Comparison of ENCODE assay signal across 23 mouse cellular contexts in the genomic region with DNA sequence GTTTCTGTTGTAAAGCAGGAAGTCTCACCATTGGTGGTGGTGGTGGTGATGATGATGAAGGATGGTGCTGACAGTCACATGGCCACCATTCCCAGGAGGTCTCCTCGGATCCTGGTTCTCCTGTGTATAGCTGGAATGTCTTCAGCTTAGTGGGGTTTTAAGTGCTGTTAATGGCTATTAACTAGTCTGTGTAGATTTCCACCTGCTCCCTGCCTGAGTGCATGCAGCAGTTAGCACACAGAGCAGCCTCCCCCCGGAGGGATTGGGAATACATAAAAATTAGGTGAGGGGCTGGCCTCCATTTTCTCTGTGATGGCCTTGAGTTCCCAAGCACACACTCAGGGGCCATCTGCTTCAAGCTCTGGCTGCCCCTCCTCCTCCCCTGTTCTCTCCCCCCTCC. TPM values are rescaled to one million over a fixed set of nuclear protein-coding genes. Genes with fewer than 3 reads are reported as not detected.
DNase-seq lines count a peak whose midpoint lies in the region; ATAC-seq lines count a peak whose summit lies in the region.
"Had no signal": no experiment of that assay in that cellular context is flagged by ENCODE, and none has a peak within 500 bp of the region (broad histone marks: within the 10 kb centered on the region; RNA-seq: fewer than 3 reads in every experiment).

No protein-coding gene starts in this region.

- H3K27me3 ChIP-seq in hindbrain, embryonic 12.5 days: no peaks in the 10 kb centered on the region
- H3K27me3 ChIP-seq in hindbrain, embryonic 13.5 days: no peaks in the 10 kb centered on the region
- H3K27me3 ChIP-seq in neural tube, embryonic 11.5 days (ENCODE audit: control insufficient read depth, insufficient read depth, low read length): no peaks in the 10 kb centered on the region
- H3K27me3 ChIP-seq in neural tube, embryonic 13.5 days: no peaks in the 10 kb centered on the region
- H3K27me3 ChIP-seq: embryonic facial prominence, embryonic 13.5 days; hindbrain, embryonic 15.5 days had no signal

- peak; percentile 56 for ATAC-seq in hindbrain, embryonic 12.5 days (ENCODE audit: low FRiP score)
- no peak for ATAC-seq in hindbrain, embryonic 13.5 days (ENCODE audit: low FRiP score)
- no peak for ATAC-seq in neural tube, embryonic 11.5 days (ENCODE audit: insufficient read depth, low FRiP score, low TSS enrichment)
- peak; percentile 53 for ATAC-seq in neural tube, embryonic 13.5 days (ENCODE audit: low read depth)
- ATAC-seq: CD4-positive, CD25-positive, alpha-beta regulatory T cell, adult 4 months had no signal

- H3K4me3 ChIP-seq in hindbrain, embryonic 12.5 days: no peak overlapping the region
- H3K4me3 ChIP-seq in hindbrain, embryonic 13.5 days: no peak overlapping the region
- H3K4me3 ChIP-seq in neural tube, embryonic 11.5 days (ENCODE audit: low read depth, low read length): no peak overlapping the region
- H3K4me3 ChIP-seq in neural tube, embryonic 13.5 days: no peak overlapping the region
- H3K4me3 ChIP-seq: embryonic facial prominence, embryonic 13.5 days; forebrain, embryonic 12.5 days; gastrocnemius, adult 2 months; hindbrain, embryonic 15.5 days had no signal

- no peaks in the 10 kb centered on the region for H3K9me3 ChIP-seq in hindbrain, embryonic 12.5 days (replicated peaks)
- H3K9me3 ChIP-seq in hindbrain, embryonic 13.5 days: no peaks in the 10 kb centered on the region
- H3K9me3 ChIP-seq in neural tube, embryonic 11.5 days (ENCODE audit: control insufficient read depth, low read length): no peaks in the 10 kb centered on the region
- no peaks in the 10 kb centered on the region for H3K9me3 ChIP-seq in neural tube, embryonic 13.5 days
- H3K9me3 ChIP-seq: embryonic facial prominence, embryonic 13.5 days; forebrain, embryonic 12.5 days; hindbrain, embryonic 15.5 days had no signal

- 60% methylated on average over 2 of the region's 2 CpGs for WGBS in hindbrain, embryonic 12.5 days
- WGBS in hindbrain, embryonic 13.5 days: 45% methylated on average over 2 of the region's 2 CpGs
- whole genome bisulfite sequencing in neural tube, embryonic 11.5 days: 48% methylated on average over 2 of the region's 2 CpGs
- 45% methylated on average over 2 of the region's 2 CpGs for WGBS in neural tube, embryonic 13.5 days

- H3K4me1 ChIP-seq in hindbrain, embryonic 12.5 days: peaks cover 5% of the 10 kb centered on the region; the same call in 1 of the 2 replicates
- no peaks in the 10 kb centered on the region; the same call in 1 of the 2 replicates for H3K4me1 ChIP-seq in hindbrain, embryonic 13.5 days (replicated peaks)
- no peaks in the 10 kb centered on the region for H3K4me1 ChIP-seq in neural tube, embryonic 11.5 days (ENCODE audit: control insufficient read depth, insufficient read depth, low read length)
- H3K4me1 ChIP-seq in neural tube, embryonic 13.5 days (replicated peaks): peaks cover 5% of the 10 kb centered on the region; the same call in 1 of the 2 replicates
- H3K4me1 ChIP-seq: embryonic facial prominence, embryonic 13.5 days; forebrain, embryonic 12.5 days; hindbrain, embryonic 15.5 days had no signal

- DNase-seq in embryo, embryonic 11 days: peak; percentile 8
- DNase-seq in embryo, embryonic 9.5 days (ENCODE audit: extremely low spot score): no peak
- peak; percentile 18 for DNase-seq in neural tube, embryonic 11.5 days (ENCODE audit: low spot score)
- DNase-seq in neural tube, embryonic 10.5 days (ENCODE audit: extremely low spot score, low spot score): no peak
- DNase-seq in ovary, postnatal 10 days (ENCODE audit: low spot score): no peak
- DNase-seq: adrenal gland, adult 8-10 months; adrenal gland, postnatal 36 days; B cell, adult 2 months; cerebellum, adult 11 months; cerebellum, adult 8-10 months; cerebellum, postnatal 14 days; gastrocnemius, adult 2 months; gastrocnemius, postnatal 25 days; heart, postnatal 10 days; heart, postnatal 4 days had no signal

- no peak overlapping the region for H3K9ac ChIP-seq in hindbrain, embryonic 12.5 days
- H3K9ac ChIP-seq in hindbrain, embryonic 13.5 days: no peak overlapping the region
- no peak overlapping the region for H3K9ac ChIP-seq in neural tube, embryonic 11.5 days (ENCODE audit: low read length)
- H3K9ac ChIP-seq in neural tube, embryonic 13.5 days: no peak overlapping the region
- H3K9ac ChIP-seq: embryonic facial prominence, embryonic 13.5 days; forebrain, embryonic 12.5 days; hindbrain, embryonic 15.5 days had no signal

- H3K36me3 ChIP-seq in hindbrain, embryonic 12.5 days: no peaks in the 10 kb centered on the region
- no peaks in the 10 kb centered on the region for H3K36me3 ChIP-seq in hindbrain, embryonic 13.5 days
- H3K36me3 ChIP-seq in neural tube, embryonic 11.5 days (ENCODE audit: control insufficient read depth, insufficient read depth, low read length): no peaks in the 10 kb centered on the region
- H3K36me3 ChIP-seq in neural tube, embryonic 13.5 days: no peaks in the 10 kb centered on the region
- H3K36me3 ChIP-seq: embryonic facial prominence, embryonic 13.5 days; forebrain, embryonic 12.5 days; G1E; hindbrain, embryonic 15.5 days had no signal

- no peak overlapping the region for H3K27ac ChIP-seq in hindbrain, embryonic 12.5 days
- H3K27ac ChIP-seq in hindbrain, embryonic 13.5 days: no peak overlapping the region
- no peak overlapping the region for H3K27ac ChIP-seq in neural tube, embryonic 11.5 days (ENCODE audit: low read depth, low read length)
- no peak overlapping the region for H3K27ac ChIP-seq in neural tube, embryonic 13.5 days (replicated peaks)
- H3K27ac ChIP-seq: embryonic facial prominence, embryonic 13.5 days; forebrain, embryonic 12.5 days; gastrocnemius, adult 2 months; hindbrain, embryonic 15.5 days had no signal

- H3K4me2 ChIP-seq in hindbrain, embryonic 12.5 days (replicated peaks): no peak overlapping the region
- H3K4me2 ChIP-seq in hindbrain, embryonic 13.5 days: no peak overlapping the region
- no peak overlapping the region for H3K4me2 ChIP-seq in neural tube, embryonic 11.5 days (ENCODE audit: low read depth)
- no peak overlapping the region for H3K4me2 ChIP-seq in neural tube, embryonic 13.5 days
- H3K4me2 ChIP-seq: embryonic facial prominence, embryonic 13.5 days; forebrain, embryonic 12.5 days; hindbrain, embryonic 15.5 days had no signal

RNA-seq across cellular contexts. Expression of a gene that starts 36.9 kb away (rescaled TPM):
- polyA plus RNA-seq in hindbrain, embryonic 12.5 days (2016; fragmentation: Nextera tagmentation; extraction: Ambion mirVana): 65.4 and 71.2 TPM in 2 replicates
- polyA plus RNA-seq in hindbrain, embryonic 13.5 days (2015; fragmentation: Nextera tagmentation; extraction: Ambion mirVana): 90.8 and 99.2 TPM in 2 replicates
- polyA plus RNA-seq in neural tube, embryonic 11.5 days (2014; fragmentation: Nextera tagmentation; extraction: Ambion mirVana): 58.3 and 59.2 TPM in 2 replicates
- 91.6 and 94.2 TPM in 2 replicates for polyA plus RNA-seq in neural tube, embryonic 13.5 days (2015; fragmentation: Nextera tagmentation; extraction: Ambion mirVana)
- polyA plus RNA-seq: CD4-positive, CD25-positive, alpha-beta regulatory T cell, adult 4 months; G1E had no signal

Comparison
In these comparisons a context has a peak if more than half of its experiments do, and no peak if none do; other contexts are left out.
1. DNase-seq: peak in embryo, embryonic 11 days (single experiment) and neural tube, embryonic 11.5 days (single experiment); none in embryo, embryonic 9.5 days (single experiment), neural tube, embryonic 10.5 days (single experiment) and ovary, postnatal 10 days (single experiment).
2. ATAC-seq: peak in hindbrain, embryonic 12.5 days (single experiment) and neural tube, embryonic 13.5 days (single experiment); none in hindbrain, embryonic 13.5 days (single experiment) and neural tube, embryonic 11.5 days (single experiment).